Mouse (Mus musculus) midbrain, embryonic 16.5 days (tissue): ENCODE data around the gene Ubp1. TPM values are rescaled to one million over a fixed set of nuclear protein-coding genes. Genes with fewer than 3 reads are reported as not detected.

Experiments used
- ATAC-seq: fragments of 200-750 bp; cut with Nextera tagmentation; 2 replicates; pipeline ENCODE4 v1.8.0; 2017; ENCODE audit warnings: moderate TSS enrichment
- H3K27ac ChIP-seq: fragments of 300-500 bp; sonication (generic); 2 replicates; pipeline ENCODE4 v1.5.1; 2014; ENCODE audit warnings: mild to moderate bottlenecking, low read length, mixed read lengths
- H3K27me3 ChIP-seq: fragments of 300-500 bp; sonication (generic); 2 replicates; pipeline ENCODE4 v1.6.1; 2014; ENCODE audit warnings: low read depth, low read length, mixed read lengths; ENCODE audit not compliant: control insufficient read depth, insufficient read depth
- H3K36me3 ChIP-seq: fragments of 300-500 bp; sonication (generic); 2 replicates; pipeline ENCODE4 v1.6.1; 2014; ENCODE audit warnings: mild to moderate bottlenecking, low read length, moderate library complexity, mixed read lengths; ENCODE audit not compliant: control insufficient read depth, insufficient read depth
- H3K4me1 ChIP-seq: fragments of 300-500 bp; sonication (generic); 2 replicates; pipeline ENCODE4 v1.6.1; 2014; ENCODE audit warnings: mild to moderate bottlenecking, low read length, mixed read lengths; ENCODE audit not compliant: control insufficient read depth, insufficient read depth
- H3K4me2 ChIP-seq: fragments of 300-500 bp; sonication (generic); 2 replicates; pipeline ENCODE4 v1.6.1; 2014; ENCODE audit warnings: mild to moderate bottlenecking, low read length, mixed read lengths
- H3K4me3 ChIP-seq: fragments of 300-500 bp; sonication (generic); 2 replicates; pipeline ENCODE4 v1.5.1; 2014; ENCODE audit warnings: low read depth, mild to moderate bottlenecking, low read length, moderate library complexity, mixed read lengths
- H3K9ac ChIP-seq: fragments of 300-500 bp; sonication (generic); 2 replicates; pipeline ENCODE4 v1.6.1; 2014; ENCODE audit warnings: low read depth, low read length, mixed read lengths
- H3K9me3 ChIP-seq: fragments of 300-500 bp; sonication (generic); replicated peaks from 2 replicates; pipeline ENCODE4 v1.6.1; 2014; ENCODE audit warnings: mild to moderate bottlenecking, low read length, mixed read lengths; ENCODE audit not compliant: control insufficient read depth, poor library complexity, severe bottlenecking
- WGBS: fragments of 180-500 bp; shearing (Covaris S2); extraction: QIAGEN DNeasy Blood & Tissue Kit; methylation state at CpG from one replicate; pipeline ENCODE4 v1.1.7; 2014; 5-methylcytosine and 5-hydroxymethylcytosine counted together
- polyA plus RNA-seq: library from polyadenylated mRNA; unstranded; fragments of >200 nt; fragmentation: Nextera tagmentation; extraction: Ambion mirVana; gene quantifications from 2 replicates; pipeline ENCODE4 v1.2.1, GENCODE M21; 2015

Gene Ubp1
- polyA plus RNA-seq, 1 experiment from 2014 or later = 26.9 TPM

DNA sequence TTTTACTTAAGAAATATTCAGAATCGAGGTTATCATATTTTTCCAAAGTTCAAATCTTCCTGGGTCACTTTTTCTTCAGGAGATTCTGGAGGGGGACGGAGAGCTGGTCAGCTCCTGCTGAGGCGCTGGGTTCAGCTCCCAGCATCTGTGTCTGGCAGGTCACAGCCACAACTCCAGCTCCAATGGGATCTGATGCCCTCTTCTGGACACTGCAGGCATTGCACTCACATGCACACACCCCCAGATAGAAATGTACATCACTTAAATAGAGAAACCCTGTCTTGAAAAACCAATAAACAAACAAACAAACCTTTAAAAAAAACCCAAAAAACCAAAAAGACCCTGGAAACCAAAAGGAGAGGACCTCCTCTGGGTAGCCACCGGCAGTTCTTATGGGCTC is 85.0 kb downstream of the Ubp1 start:
- Histone ChIP-seq H3K36me3 (no peaks in the 10 kb centered on the region), H3K4me3 (no peak overlapping the region), H3K4me2 (no peak overlapping the region), H3K27ac (no peak overlapping the region), H3K9ac (no peak overlapping the region), H3K4me1 (no peaks in the 10 kb centered on the region), H3K9me3 (no peaks in the 10 kb centered on the region; the same call in 1 of the 2 replicates), H3K27me3 (no peaks in the 10 kb centered on the region)
- 87% methylated on average over 4 of the region's 4 CpGs for WGBS
- no peak for ATAC-seq

DNA sequence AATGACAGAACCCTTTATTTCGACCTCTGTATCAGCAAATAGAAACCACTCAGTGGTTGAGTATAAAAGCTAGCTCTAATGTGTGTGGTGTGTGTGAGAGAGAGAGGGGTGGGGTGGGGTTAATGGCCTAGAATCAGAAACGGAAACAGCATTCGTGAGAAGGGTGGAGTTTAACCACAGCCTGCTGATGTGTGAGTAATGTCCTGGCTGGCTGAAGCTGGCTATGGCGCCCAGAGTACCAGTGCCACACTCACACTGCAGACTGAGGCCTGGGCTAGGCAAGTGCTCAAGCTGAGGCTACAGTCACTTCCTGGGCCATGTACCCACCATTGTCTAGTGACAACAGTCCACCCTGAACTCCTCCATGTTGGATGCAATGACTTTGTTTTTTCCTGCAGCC is 85.7 kb downstream of the Ubp1 start:
- H3K27ac ChIP-seq = no peak overlapping the region
- H3K4me2 ChIP-seq = no peak overlapping the region
- H3K4me1 ChIP-seq = no peaks in the 10 kb centered on the region
- 89% methylated on average over 4 of the region's 4 CpGs for WGBS
- H3K36me3 ChIP-seq = no peaks in the 10 kb centered on the region
- no peaks in the 10 kb centered on the region for H3K27me3 ChIP-seq
- no peak for ATAC-seq
- no peak overlapping the region for H3K9ac ChIP-seq
- H3K9me3 ChIP-seq = no peaks in the 10 kb centered on the region; the same call in 1 of the 2 replicates
- H3K4me3 ChIP-seq = no peak overlapping the region

DNA sequence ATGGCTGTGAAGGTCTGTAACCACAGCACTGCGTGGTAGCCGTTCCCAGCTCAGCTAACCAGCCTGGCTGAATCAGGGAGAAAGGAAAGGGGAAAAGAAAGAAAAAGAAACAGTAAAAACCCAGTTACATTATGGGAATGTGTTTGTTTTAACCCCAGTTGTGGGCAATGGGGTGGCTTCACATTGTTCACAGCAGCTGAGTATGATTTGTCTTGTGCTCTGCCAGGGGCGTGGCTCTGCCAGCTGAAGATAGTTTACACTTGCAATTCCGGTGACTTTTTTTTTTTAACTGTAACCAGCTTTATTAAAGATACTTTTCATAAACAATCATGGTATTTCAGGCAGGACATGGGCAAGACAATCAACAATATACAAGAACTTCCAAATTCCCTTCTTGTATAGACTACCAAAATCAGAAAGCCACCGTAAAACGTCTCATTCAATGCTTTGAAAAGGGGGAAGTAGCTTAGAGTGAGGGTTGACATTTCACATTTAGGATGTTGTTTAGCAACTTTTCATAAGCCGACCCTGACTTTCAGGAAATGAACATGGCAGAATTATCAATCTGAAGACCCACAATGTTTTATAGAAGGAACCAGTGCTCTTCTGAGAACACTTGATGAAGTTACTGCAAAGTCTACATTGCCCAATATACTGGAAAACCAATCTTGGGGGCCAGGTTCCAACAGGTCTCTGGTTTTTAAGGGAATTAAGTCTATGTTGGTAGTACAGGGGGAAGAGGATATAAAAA is 88.5 kb downstream of the Ubp1 start:
- Histone ChIP-seq H3K27ac (no peak overlapping the region), H3K9ac (no peak overlapping the region), H3K9me3 (no peaks in the 10 kb centered on the region; the same call in 1 of the 2 replicates), H3K4me2 (no peak overlapping the region), H3K36me3 (no peaks in the 10 kb centered on the region), H3K4me3 (no peak overlapping the region), H3K27me3 (no peaks in the 10 kb centered on the region), H3K4me1 (no peaks in the 10 kb centered on the region)
- WGBS = 94% methylated on average over 7 of the region's 7 CpGs
- ATAC-seq = no peak

GRCm38 (mm10) chr9:114022141-114022540 is 91.4 kb downstream of the Ubp1 start:
- H3K4me1 ChIP-seq = peaks cover 12% of the 10 kb centered on the region
- H3K4me3 ChIP-seq = no peak overlapping the region
- H3K27me3 ChIP-seq = no peaks in the 10 kb centered on the region
- no peak overlapping the region for H3K9ac ChIP-seq
- no peak for ATAC-seq
- no peaks in the 10 kb centered on the region; the same call in 1 of the 2 replicates for H3K9me3 ChIP-seq
- H3K36me3 ChIP-seq = no peaks in the 10 kb centered on the region
- no peak overlapping the region for H3K4me2 ChIP-seq
- 65% methylated on average over 4 of the region's 4 CpGs for WGBS
- H3K27ac ChIP-seq = no peak overlapping the region

DNA sequence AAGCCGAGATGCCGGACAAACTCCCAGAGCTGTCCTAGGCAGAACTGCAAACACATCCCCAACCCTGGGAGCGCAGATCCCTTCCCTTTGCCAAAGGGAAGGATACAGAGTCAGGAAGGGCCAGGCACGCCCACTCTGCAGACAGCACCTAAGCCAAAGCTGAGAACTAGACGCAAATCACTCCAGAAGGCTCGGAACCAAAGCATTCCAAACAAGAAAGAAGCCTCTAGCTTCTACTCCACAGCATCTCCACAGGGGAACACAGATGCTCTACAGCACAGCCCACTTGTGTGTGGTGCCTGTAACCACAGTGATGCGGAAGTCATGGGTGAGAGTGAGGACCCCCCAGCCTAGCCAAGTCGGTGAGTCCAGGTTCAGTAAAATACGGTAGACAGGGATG is 94.4 kb downstream of the Ubp1 start:
- Histone ChIP-seq H3K4me3 (peak overlapping the region; percentile 82), H3K9me3 (no peaks in the 10 kb centered on the region), H3K27ac (no peak overlapping the region), H3K4me1 (peaks cover 12% of the 10 kb centered on the region), H3K4me2 (peak overlapping the region; percentile 94), H3K36me3 (no peaks in the 10 kb centered on the region), H3K27me3 (no peaks in the 10 kb centered on the region), H3K9ac (peak overlapping the region; percentile 89)
- ATAC-seq = no peak
- WGBS = 59% methylated on average over 9 of the region's 9 CpGs

DNA sequence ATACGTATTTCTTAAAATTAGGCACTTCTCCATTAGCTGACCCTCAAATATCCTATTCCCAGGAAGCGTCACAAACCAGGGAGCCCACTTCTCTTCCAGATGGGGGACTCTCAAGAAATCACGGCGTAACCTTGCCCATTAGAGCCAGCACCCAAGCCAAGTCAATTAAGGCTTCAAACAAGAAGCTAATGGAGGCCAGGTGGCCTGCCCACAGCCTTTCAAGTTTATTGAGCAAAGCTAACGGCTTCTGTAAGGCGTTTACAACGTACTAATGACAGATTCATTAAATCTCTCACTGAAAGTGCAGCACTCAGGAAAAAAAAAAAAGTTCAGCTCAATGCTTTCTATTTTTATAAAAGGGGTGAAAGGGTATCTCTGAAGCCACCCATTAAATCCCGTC is 95.1 kb downstream of the Ubp1 start:
- peak overlapping the region; percentile 94 for H3K4me2 ChIP-seq
- H3K27me3 ChIP-seq = no peaks in the 10 kb centered on the region
- 22% methylated on average over 8 of the region's 8 CpGs for WGBS
- peaks cover 12% of the 10 kb centered on the region for H3K4me1 ChIP-seq
- H3K9ac ChIP-seq = peak overlapping the region; percentile 89
- H3K36me3 ChIP-seq = no peaks in the 10 kb centered on the region
- no peaks in the 10 kb centered on the region for H3K9me3 ChIP-seq
- H3K4me3 ChIP-seq = peak overlapping the region; percentile 82
- ATAC-seq = no peak
- peak overlapping the region; percentile 81 for H3K27ac ChIP-seq

DNA sequence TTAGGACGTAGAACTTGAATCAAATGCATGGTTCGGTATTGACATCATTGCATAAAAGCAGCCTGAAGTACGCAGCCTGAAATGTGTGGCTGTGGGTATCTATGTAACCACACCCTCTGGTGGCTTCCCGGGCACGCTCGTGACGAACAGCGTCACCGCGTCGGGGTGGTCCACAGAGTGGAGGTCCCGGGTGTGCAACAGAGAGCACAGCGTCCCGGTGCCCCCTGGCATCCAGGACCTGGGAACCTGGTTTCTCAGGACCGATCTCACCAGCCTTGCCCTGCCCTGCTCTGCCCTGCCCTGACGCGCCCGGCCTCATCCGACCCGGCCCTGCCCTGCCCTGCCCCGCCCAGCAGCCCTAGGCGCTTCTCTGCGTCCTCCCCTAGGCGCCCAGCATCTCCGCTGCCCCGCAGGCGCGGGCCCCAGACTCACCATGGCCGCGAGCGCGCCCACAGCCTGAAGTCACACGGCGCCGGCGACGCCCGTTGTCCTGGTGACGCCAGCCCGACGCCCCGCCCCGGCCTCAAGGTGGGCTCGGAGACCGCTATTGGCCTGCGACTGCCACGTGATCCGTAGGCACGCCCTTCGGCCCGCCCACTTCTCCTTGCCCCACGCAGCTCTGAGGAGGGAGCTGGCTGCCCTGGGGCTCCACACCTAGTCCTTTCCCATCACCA is 95.7 kb downstream of the Ubp1 start:
- H3K27ac ChIP-seq = peak overlapping the region; percentile 81
- peaks cover 12% of the 10 kb centered on the region for H3K4me1 ChIP-seq
- no peaks in the 10 kb centered on the region for H3K36me3 ChIP-seq
- H3K27me3 ChIP-seq = no peaks in the 10 kb centered on the region
- peak overlapping the region; percentile 94 for H3K4me2 ChIP-seq
- under 1% methylated on average over 52 of the region's 52 CpGs for WGBS
- peak overlapping the region; percentile 82 for H3K4me3 ChIP-seq
- peak overlapping the region; percentile 89 for H3K9ac ChIP-seq
- H3K9me3 ChIP-seq = no peaks in the 10 kb centered on the region
- peak; percentile 97 for ATAC-seq
